Mouse (Mus musculus) liver, embryonic 14.5 days (tissue): Measurements from ENCODE around the gene Slc9b1. TPM values are rescaled to one million over a fixed set of nuclear protein-coding genes. Genes with fewer than 3 reads are reported as not detected.

Experiments
- ATAC-seq: fragments of 200-750 bp; cut with Nextera tagmentation; 2 replicates; pipeline ENCODE4 v1.8.0; 2017; ENCODE audit warnings: moderate number of reproducible peaks, mild to moderate bottlenecking, moderate library complexity; ENCODE audit not compliant: insufficient read depth
- DNase-seq, 3 experiments: peaks; one replicate each; pipeline ENCODE4 v3.0.0-alpha.2; 2012 to 2013; ENCODE audit warnings: low read depth in 3 of 3, low spot score in 3 of 3
- H3K27ac ChIP-seq: fragments of 300-500 bp; sonication (generic); 2 replicates; pipeline ENCODE4 v1.5.1; 2014; ENCODE audit warnings: moderate library complexity, mild to moderate bottlenecking, control low read depth, inconsistent platforms
- H3K27me3 ChIP-seq: fragments of 300-500 bp; sonication (generic); 2 replicates; pipeline ENCODE4 v1.6.1; 2014; ENCODE audit warnings: mild to moderate bottlenecking, low read length, moderate library complexity; ENCODE audit not compliant: control insufficient read depth, insufficient read depth
- H3K36me3 ChIP-seq: fragments of 300-500 bp; sonication (generic); replicated peaks from 2 replicates; pipeline ENCODE4 v1.6.1; 2014; ENCODE audit warnings: low read depth; ENCODE audit not compliant: control insufficient read depth, insufficient read depth
- H3K4me1 ChIP-seq, 2 experiments: fragments of 200-500 bp in 1 of 2; fragments of 300-500 bp in 1 of 2; sonication (generic) in 1 of 2; replicated peaks; 2 replicates each; pipeline ENCODE4 v1.6.1; 2012 to 2014; ENCODE audit warnings: antibody characterized with exemption in 1 of 2, inconsistent platforms in 1 of 2, low read length in 1 of 2; ENCODE audit not compliant: control insufficient read depth in 2 of 2, insufficient read depth in 2 of 2
- H3K4me2 ChIP-seq: fragments of 300-500 bp; sonication (generic); 2 replicates; pipeline ENCODE4 v1.6.1; 2014; ENCODE audit warnings: low read depth, mild to moderate bottlenecking, control low read depth, moderate library complexity
- H3K4me3 ChIP-seq, 2 experiments: fragments of 200-500 bp in 1 of 2; fragments of 300-500 bp in 1 of 2; sonication (generic) in 1 of 2; 2 replicates each; pipeline ENCODE4 v1.5.1; 2012 to 2014; ENCODE audit warnings: low read depth in 2 of 2, low read length in 2 of 2, mild to moderate bottlenecking in 2 of 2, control low read depth in 1 of 2, inconsistent platforms in 1 of 2, moderate library complexity in 1 of 2; ENCODE audit not compliant: insufficient read depth in 1 of 2
- H3K9ac ChIP-seq: fragments of 300-500 bp; sonication (generic); replicated peaks from 2 replicates; pipeline ENCODE4 v1.6.1; 2014; ENCODE audit warnings: mild to moderate bottlenecking, control low read depth, moderate library complexity
- H3K9me3 ChIP-seq: fragments of 300-500 bp; sonication (generic); 2 replicates; pipeline ENCODE4 v1.6.1; 2016; ENCODE audit warnings: low read length, mixed read lengths; ENCODE audit not compliant: control insufficient read depth
- CTCF ChIP-seq: IDR thresholded peaks from 2 replicates; pipeline ENCODE4 v1.5.1; 2016; ENCODE audit warnings: antibody characterized with exemption, low read depth, control low read depth
- EP300 ChIP-seq: IDR thresholded peaks from 2 replicates; pipeline ENCODE4 v1.6.1; 2016; ENCODE audit warnings: antibody characterized with exemption, low read depth
- WGBS: fragments of 180-500 bp; shearing (Covaris S2); extraction: QIAGEN DNeasy Blood & Tissue Kit; methylation state at CpG from one replicate; pipeline ENCODE4 v1.1.7; 2014; ENCODE audit not compliant: insufficient replicate concordance; 5-methylcytosine and 5-hydroxymethylcytosine counted together
- polyA plus RNA-seq, 2 experiments: library from polyadenylated mRNA; depleted of rRNA in 1 of 2; stranded (reverse) in 1 of 2; unstranded in 1 of 2; fragments of >200 nt; fragmentation: Nextera tagmentation in 1 of 2; extraction: Ambion mirVana in 1 of 2; gene quantifications; 2 replicates each; pipeline versions ENCODE4 v1.2.1 to v1.2.3; 2012 to 2014

Slc9b1 gene
- polyA plus RNA-seq, 2 experiments, result 0.03 TPM; not detected in 1

DNA sequence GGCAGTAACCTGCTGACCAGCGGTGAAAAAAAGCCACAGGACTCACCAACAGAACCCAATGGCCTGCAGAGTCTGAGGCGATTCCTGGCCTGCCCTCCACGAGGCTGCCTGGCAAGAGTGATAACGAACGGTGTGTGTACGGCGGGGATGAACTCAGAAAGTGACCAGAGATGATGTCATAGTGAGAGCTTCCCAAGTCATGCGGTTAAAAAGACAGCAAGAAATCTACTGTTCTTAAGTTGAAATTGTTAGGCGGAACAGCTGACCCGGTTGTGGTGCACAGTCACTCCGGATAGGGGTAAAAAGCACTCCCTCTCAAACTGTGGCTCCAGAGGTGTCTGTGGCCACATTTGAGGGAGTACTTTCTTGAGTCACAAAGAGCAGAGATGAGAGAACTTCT lies 29.5 kb upstream of the Slc9b1 start:
- DNase-seq (no peak), ATAC-seq (no peak)
- Histone ChIP-seq H3K4me2 (no peak overlapping the region), H3K4me3 (no peak overlapping the region), H3K27ac (no peak overlapping the region), H3K9me3 (no peaks in the 10 kb centered on the region), H3K4me1 (no peaks in the 10 kb centered on the region), H3K36me3 (no peaks in the 10 kb centered on the region), H3K27me3 (no peaks in the 10 kb centered on the region), H3K9ac (no peak overlapping the region)
- TF ChIP-seq CTCF, result no peak
- no peak for TF ChIP-seq EP300
- 59% methylated on average over 11 of the region's 11 CpGs for WGBS

- no peak for TF ChIP-seq EP300
- no peak for TF ChIP-seq CTCF
- Histone ChIP-seq H3K27ac (no peak overlapping the region), H3K4me2 (no peak overlapping the region), H3K4me1 (no peaks in the 10 kb centered on the region), H3K9ac (no peak overlapping the region), H3K36me3 (no peaks in the 10 kb centered on the region), H3K9me3 (no peaks in the 10 kb centered on the region), H3K4me3 (no peak overlapping the region), H3K27me3 (no peaks in the 10 kb centered on the region)
- ATAC-seq, result no peak
- WGBS, result 61% methylated on average over 6 of the region's 6 CpGs
- DNase-seq, result no peak
Measured at GRCm38 (mm10) chr3:135324354-135324753, 23.5 kb upstream of the Slc9b1 start.

DNA sequence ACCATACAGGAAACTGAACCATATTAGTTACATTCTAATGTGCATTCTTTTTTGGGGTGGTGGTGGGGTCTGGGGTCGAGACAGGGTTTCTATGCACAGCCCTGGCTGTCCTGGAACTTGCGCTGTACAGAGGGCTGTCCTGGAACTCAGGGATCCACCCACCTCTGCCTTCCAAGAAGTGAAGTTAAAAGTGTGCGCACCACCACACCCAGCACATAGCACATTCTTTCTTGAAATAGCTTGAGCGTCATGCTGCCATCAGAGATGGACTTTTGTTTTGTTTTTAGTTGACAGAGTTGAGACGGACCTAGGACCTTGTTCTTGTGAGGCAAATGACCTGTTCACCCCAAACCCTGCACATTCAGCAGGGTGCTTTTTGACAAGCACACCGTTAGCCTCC lies 20.7 kb upstream of the Slc9b1 start:
- no peaks in the 10 kb centered on the region for H3K9me3 ChIP-seq
- WGBS, result 64% methylated on average over 6 of the region's 6 CpGs
- ATAC-seq (no peak), DNase-seq (no peak)
- no peak for TF ChIP-seq CTCF
- no peak overlapping the region for H3K4me2 ChIP-seq
- no peak overlapping the region for H3K4me3 ChIP-seq
- no peak overlapping the region for H3K9ac ChIP-seq
- H3K27ac ChIP-seq, result no peak overlapping the region
- H3K4me1 ChIP-seq, result no peaks in the 10 kb centered on the region
- no peaks in the 10 kb centered on the region for H3K27me3 ChIP-seq
- H3K36me3 ChIP-seq, result no peaks in the 10 kb centered on the region

- no peaks in the 10 kb centered on the region for H3K4me1 ChIP-seq
- DNase-seq (no peak), ATAC-seq (no peak)
- no peak overlapping the region for H3K4me2 ChIP-seq
- no peak overlapping the region for H3K4me3 ChIP-seq
- H3K9me3 ChIP-seq, result no peaks in the 10 kb centered on the region
- WGBS, result 45% methylated on average over 2 of the region's 2 CpGs
- TF ChIP-seq EP300 (no peak), CTCF (peak; percentile 53)
- H3K27ac ChIP-seq, result no peak overlapping the region
- H3K36me3 ChIP-seq, result no peaks in the 10 kb centered on the region
- no peaks in the 10 kb centered on the region for H3K27me3 ChIP-seq
- H3K9ac ChIP-seq, result no peak overlapping the region
Measured at GRCm38 (mm10) chr3:135327601-135328000, 20.2 kb upstream of the Slc9b1 start.

DNA sequence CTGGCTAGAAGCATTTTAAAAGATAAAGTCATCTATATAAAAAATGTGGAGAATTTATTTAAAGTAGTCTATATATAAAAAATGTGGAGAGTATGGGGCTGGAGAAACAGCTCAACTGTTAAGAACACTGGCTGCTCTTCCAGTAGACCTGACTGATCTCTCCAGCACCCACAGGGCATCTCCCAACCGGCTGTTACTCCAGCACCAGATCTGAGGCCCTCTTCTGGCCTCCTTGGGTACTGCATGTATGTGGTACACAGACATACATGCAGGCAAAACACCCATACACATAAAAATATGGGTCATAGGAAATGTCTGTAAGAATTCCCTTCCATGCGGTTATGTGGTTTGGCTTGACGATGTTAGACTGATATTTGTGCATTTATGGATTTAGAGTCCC lies 19.3 kb upstream of the Slc9b1 start:
- Histone ChIP-seq H3K9ac (no peak overlapping the region), H3K36me3 (no peaks in the 10 kb centered on the region), H3K4me3 (no peak overlapping the region), H3K9me3 (no peaks in the 10 kb centered on the region), H3K27me3 (no peaks in the 10 kb centered on the region), H3K4me1 (no peaks in the 10 kb centered on the region), H3K27ac (no peak overlapping the region), H3K4me2 (no peak overlapping the region)
- TF ChIP-seq CTCF (peak; percentile 76), EP300 (no peak)
- ATAC-seq (no peak), DNase-seq (peak; percentile 16 to 31 (median 30))
- 25% methylated on average over 3 of the region's 3 CpGs for WGBS

DNA sequence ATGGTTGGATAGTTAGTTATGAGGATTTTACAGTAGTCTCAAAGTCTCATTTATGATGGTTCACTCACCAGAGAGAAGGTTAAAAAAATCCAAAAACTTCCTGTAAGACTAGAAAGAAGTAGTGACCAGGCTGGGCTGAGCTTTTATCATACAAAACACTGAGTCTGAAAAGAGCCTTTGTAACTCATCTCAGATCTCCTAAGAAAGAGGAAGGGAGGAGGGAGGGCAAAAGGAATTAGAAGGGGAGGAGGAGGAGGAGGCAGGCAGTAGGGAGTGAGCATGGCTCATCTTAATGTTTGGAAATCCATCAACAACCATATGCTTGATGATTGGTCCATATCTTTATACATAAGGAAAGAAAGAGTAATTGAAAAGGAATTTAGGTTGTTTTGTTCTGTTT lies 15.1 kb upstream of the Slc9b1 start:
- TF ChIP-seq CTCF (no peak), EP300 (no peak)
- Histone ChIP-seq H3K36me3 (no peaks in the 10 kb centered on the region), H3K4me1 (no peaks in the 10 kb centered on the region), H3K4me3 (no peak overlapping the region), H3K9ac (no peak overlapping the region), H3K4me2 (no peak overlapping the region), H3K27me3 (no peaks in the 10 kb centered on the region), H3K9me3 (no peaks in the 10 kb centered on the region), H3K27ac (no peak overlapping the region)
- DNase-seq (no peak), ATAC-seq (no peak)
